Mouse (Mus musculus): ENCODE measurements around the gene Fosl1. TPM values are rescaled to one million over a fixed set of nuclear protein-coding genes. Genes with fewer than 3 reads are reported as not detected.
A peak's percentile ranks its signal among the peaks of the same experiment; 100 is the strongest.
"Not testable (repeated sequence)": the region's sequence is repeated elsewhere in the genome, so short reads cannot be mapped to it uniquely, and the experiment has no call there.

The Fosl1 gene
- polyA plus RNA-seq, 1 experiment from 2014 or later, result not detected

GRCm38 (mm10) chr19:5488878-5489571, 41.7 kb downstream of the Fosl1 start:
- H3K9me3 ChIP-seq, result no peaks in the 10 kb centered on the region
- H3K4me2 ChIP-seq, result peak overlapping the region; percentile 79
- peak; percentile 79 for ATAC-seq (ENCODE audit: low FRiP score)
- H3K36me3 ChIP-seq (replicated peaks), result peaks cover 42% of the 10 kb centered on the region
- under 1% methylated on average over 26 of the region's 26 CpGs for WGBS
- H3K27me3 ChIP-seq, result no peaks in the 10 kb centered on the region
- H3K27ac ChIP-seq, result peak overlapping the region; percentile 100
- peak overlapping the region; percentile 42 for H3K4me3 ChIP-seq (replicated peaks)
- peak overlapping the region; percentile 53 for H3K9ac ChIP-seq
- peaks cover 46% of the 10 kb centered on the region for H3K4me1 ChIP-seq

GRCm38 (mm10) chr19:5489721-5490120, 42.4 kb downstream of the Fosl1 start:
- H3K9ac ChIP-seq; ATAC-seq (ENCODE audit: low FRiP score); H3K27me3 ChIP-seq; H3K9me3 ChIP-seq: not testable (repeated sequence)
- H3K4me2 ChIP-seq, result peak overlapping the region; percentile 79
- H3K4me3 ChIP-seq (replicated peaks), result peak overlapping the region; percentile 96
- peaks cover 46% of the 10 kb centered on the region for H3K4me1 ChIP-seq
- peaks cover 42% of the 10 kb centered on the region for H3K36me3 ChIP-seq (replicated peaks)
- peak overlapping the region; percentile 100 for H3K27ac ChIP-seq
- 57% methylated on average over 10 of the region's 10 CpGs for WGBS

- Histone ChIP-seq H3K4me2 (peak within 1 kb of the TSS; percentile 79), H3K4me3 (replicated peaks) (peak within 1 kb of the TSS; percentile 96), H3K4me1 (peaks cover 46% of the 10 kb centered on the region), H3K36me3 (replicated peaks) (peaks cover 40% of the 10 kb centered on the region), H3K9me3 (no peaks in the 10 kb centered on the region), H3K27ac (peak within 1 kb of the TSS; percentile 100), H3K9ac (peak within 1 kb of the TSS; percentile 95), H3K27me3 (no peaks in the 10 kb centered on the region)
- ATAC-seq (ENCODE audit: low FRiP score), result peak; percentile 74
- under 1% methylated on average over 61 of the region's 62 CpGs for WGBS
These were observed 43.1 kb downstream of the Fosl1 start, which contains the start of gene Cfl1 for GRCm38 (mm10) chr19:5490313-5490897. Cfl1 (plus strand) TSS chr19:5490455.

GRCm38 (mm10) chr19:5490898-5491708, 43.8 kb downstream of the Fosl1 start:
- Histone ChIP-seq H3K9me3 (no peaks in the 10 kb centered on the region), H3K9ac (peak overlapping the region; percentile 95), H3K4me1 (peaks cover 46% of the 10 kb centered on the region), H3K36me3 (replicated peaks) (peaks cover 40% of the 10 kb centered on the region), H3K27me3 (no peaks in the 10 kb centered on the region), H3K4me2 (peak overlapping the region; percentile 79), H3K4me3 (replicated peaks) (peak overlapping the region; percentile 96), H3K27ac (peak overlapping the region; percentile 100)
- peak; percentile 31 for ATAC-seq (ENCODE audit: low FRiP score)
- WGBS, result under 1% methylated on average over 59 of the region's 59 CpGs

GRCm38 (mm10) chr19:5492641-5493040, 45.3 kb downstream of the Fosl1 start:
- Histone ChIP-seq H3K27me3 (no peaks in the 10 kb centered on the region), H3K9me3 (no peaks in the 10 kb centered on the region), H3K9ac (no peak overlapping the region), H3K4me2 (no peak overlapping the region; the same call in 1 of the 2 replicates), H3K4me3 (replicated peaks) (no peak overlapping the region), H3K4me1 (peaks cover 31% of the 10 kb centered on the region), H3K36me3 (replicated peaks) (peaks cover 53% of the 10 kb centered on the region), H3K27ac (no peak overlapping the region)
- 87% methylated on average over 4 of the region's 4 CpGs for WGBS
- ATAC-seq (ENCODE audit: low FRiP score), result no peak

GRCm38 (mm10) chr19:5493301-5493721, 46.0 kb downstream of the Fosl1 start:
- H3K4me2 ChIP-seq; ATAC-seq (ENCODE audit: low FRiP score); H3K4me3 ChIP-seq (replicated peaks); H3K9me3 ChIP-seq; H3K9ac ChIP-seq; H3K27me3 ChIP-seq; H3K27ac ChIP-seq: not testable (repeated sequence)
- Histone ChIP-seq H3K4me1 (peaks cover 28% of the 10 kb centered on the region), H3K36me3 (replicated peaks) (peaks cover 60% of the 10 kb centered on the region)
- 79% methylated on average over 9 of the region's 9 CpGs for WGBS

GRCm38 (mm10) chr19:5494314-5494713, 47.0 kb downstream of the Fosl1 start:
- no peaks in the 10 kb centered on the region for H3K27me3 ChIP-seq
- 89% methylated on average over 3 of the region's 3 CpGs for WGBS
- H3K9ac ChIP-seq, result no peak overlapping the region
- no peak overlapping the region for H3K27ac ChIP-seq
- ATAC-seq (ENCODE audit: low FRiP score), result no peak
- H3K36me3 ChIP-seq (replicated peaks), result peaks cover 61% of the 10 kb centered on the region
- H3K4me1 ChIP-seq, result peaks cover 22% of the 10 kb centered on the region
- H3K4me2 ChIP-seq, result no peak overlapping the region
- no peaks in the 10 kb centered on the region for H3K9me3 ChIP-seq
- no peak overlapping the region for H3K4me3 ChIP-seq (replicated peaks)

GRCm38 (mm10) chr19:5495353-5496051, 48.2 kb downstream of the Fosl1 start:
- Histone ChIP-seq H3K9me3 (no peaks in the 10 kb centered on the region), H3K9ac (no peak overlapping the region), H3K27ac (0 out of 2 replicates have a peak overlapping the region, but pooled peaks have one; percentile 6), H3K4me3 (replicated peaks) (no peak overlapping the region), H3K36me3 (replicated peaks) (peaks cover 61% of the 10 kb centered on the region), H3K4me1 (peaks cover 16% of the 10 kb centered on the region), H3K4me2 (no peak overlapping the region), H3K27me3 (no peaks in the 10 kb centered on the region)
- ATAC-seq (ENCODE audit: low FRiP score), result no peak
- WGBS, result 86% methylated on average over 12 of the region's 12 CpGs

- H3K9ac ChIP-seq, result no peak overlapping the region
- no peaks in the 10 kb centered on the region for H3K9me3 ChIP-seq
- peaks cover 61% of the 10 kb centered on the region for H3K36me3 ChIP-seq (replicated peaks)
- H3K4me1 ChIP-seq, result peaks cover 16% of the 10 kb centered on the region
- no peak for ATAC-seq (ENCODE audit: low FRiP score)
- no peak overlapping the region for H3K4me2 ChIP-seq
- no peak overlapping the region for H3K4me3 ChIP-seq (replicated peaks)
- 89% methylated on average over 16 of the region's 16 CpGs for WGBS
- no peak overlapping the region for H3K27ac ChIP-seq
- H3K27me3 ChIP-seq, result no peaks in the 10 kb centered on the region
These were observed 48.7 kb downstream of the Fosl1 start for GRCm38 (mm10) chr19:5496052-5496370.

GRCm38 (mm10) chr19:5500330-5500875, 53.1 kb downstream of the Fosl1 start:
- Histone ChIP-seq H3K36me3 (replicated peaks) (peaks cover 39% of the 10 kb centered on the region), H3K27me3 (no peaks in the 10 kb centered on the region), H3K4me1 (no peaks in the 10 kb centered on the region), H3K4me2 (no peak overlapping the region), H3K27ac (no peak overlapping the region), H3K9ac (no peak overlapping the region), H3K4me3 (replicated peaks) (no peak overlapping the region), H3K9me3 (no peaks in the 10 kb centered on the region)
- ATAC-seq (ENCODE audit: low FRiP score), result no peak
- WGBS, result 90% methylated on average over 2 of the region's 2 CpGs

GRCm38 (mm10) chr19:5503687-5504086, 56.3 kb downstream of the Fosl1 start, which contains the start of gene 1700020D05Rik:
1700020D05Rik (minus strand) TSS chr19:5503787.
- WGBS, result 52% methylated on average over 17 of the region's 17 CpGs

More at GRCm38 (mm10) chr19:5503687-5504086, 56.3 kb downstream of the Fosl1 start, which contains the start of gene 1700020D05Rik:
- no peak within 1 kb of the TSS for H3K27ac ChIP-seq
- no peak within 1 kb of the TSS for H3K9ac ChIP-seq
- H3K36me3 ChIP-seq (replicated peaks), result peaks cover 9% of the 10 kb centered on the region; the same call in 1 of the 2 replicates
- H3K27me3 ChIP-seq, result no peaks in the 10 kb centered on the region
- ATAC-seq (ENCODE audit: low FRiP score), result no peak
- no peaks in the 10 kb centered on the region for H3K4me1 ChIP-seq
- H3K9me3 ChIP-seq, result no peaks in the 10 kb centered on the region
- H3K4me3 ChIP-seq (replicated peaks), result no peak within 1 kb of the TSS
- no peak within 1 kb of the TSS for H3K4me2 ChIP-seq
